Mouse (Mus musculus) midbrain, embryonic 10.5 days (tissue): ENCODE results near the gene Aldh3b1. TPM values are rescaled to one million over a fixed set of nuclear protein-coding genes. Genes with fewer than 3 reads are reported as not detected.
A peak's percentile ranks its signal among the peaks of the same experiment; 100 is the strongest.
"Not testable (repeated sequence)": the region's sequence is repeated elsewhere in the genome, so short reads cannot be mapped to it uniquely, and the experiment has no call there.

Experiments used
- DNase-seq: peaks from one replicate; pipeline ENCODE4 v3.0.0-alpha.2; 2017; ENCODE audit warnings: low spot score
- H3K27ac ChIP-seq: fragments of 300-500 bp; sonication (generic); replicated peaks from 2 replicates; pipeline ENCODE4 v1.5.1; 2016; ENCODE audit warnings: mild to moderate bottlenecking
- H3K27me3 ChIP-seq: fragments of 300-500 bp; sonication (generic); 2 replicates; pipeline ENCODE4 v1.6.1; 2016; ENCODE audit warnings: low read depth, mild to moderate bottlenecking; ENCODE audit not compliant: poor library complexity, severe bottlenecking
- H3K36me3 ChIP-seq: fragments of 300-500 bp; sonication (generic); 2 replicates; pipeline ENCODE4 v1.6.1; 2016; ENCODE audit warnings: mild to moderate bottlenecking, moderate library complexity
- H3K4me1 ChIP-seq: fragments of 300-500 bp; sonication (generic); 2 replicates; pipeline ENCODE4 v1.6.1; 2016
- H3K4me3 ChIP-seq: fragments of 300-500 bp; sonication (generic); 2 replicates; pipeline ENCODE4 v1.5.1; 2016; ENCODE audit warnings: mild to moderate bottlenecking, moderate library complexity
- H3K9me3 ChIP-seq: fragments of 300-500 bp; sonication (generic); replicated peaks from 2 replicates; pipeline ENCODE4 v1.6.1; 2016; ENCODE audit warnings: mild to moderate bottlenecking
- WGBS: fragments of 180-500 bp; shearing (Covaris S2); methylation state at CpG from one replicate; pipeline ENCODE4 v1.1.7; 2016; 5-methylcytosine and 5-hydroxymethylcytosine counted together
- polyA plus RNA-seq: library from polyadenylated mRNA; unstranded; fragments of >200 nt; fragmentation: Nextera tagmentation; extraction: Ambion mirVana; gene quantifications from 2 replicates; pipeline ENCODE4 v1.2.1, GENCODE M21; 2016

Gene Aldh3b1
- 0.73 TPM in 2 replicates for polyA plus RNA-seq

GRCm38 (mm10) chr19:3929211-3929941 is at the start of gene Aldh3b1:
Gene Aldh3b1, minus strand, starts transcription at chr19:3929808.
- Histone ChIP-seq H3K27me3 (no peaks in the 10 kb centered on the region), H3K27ac (peak within 1 kb of the TSS; percentile 18; the same call in 1 of the 2 replicates), H3K4me3 (no peak within 1 kb of the TSS), H3K4me1 (peaks cover 14% of the 10 kb centered on the region), H3K9me3 (no peaks in the 10 kb centered on the region), H3K36me3 (no peaks in the 10 kb centered on the region)
- DNase-seq: no peak
- WGBS: 72% methylated on average over 12 of the region's 12 CpGs

DNA sequence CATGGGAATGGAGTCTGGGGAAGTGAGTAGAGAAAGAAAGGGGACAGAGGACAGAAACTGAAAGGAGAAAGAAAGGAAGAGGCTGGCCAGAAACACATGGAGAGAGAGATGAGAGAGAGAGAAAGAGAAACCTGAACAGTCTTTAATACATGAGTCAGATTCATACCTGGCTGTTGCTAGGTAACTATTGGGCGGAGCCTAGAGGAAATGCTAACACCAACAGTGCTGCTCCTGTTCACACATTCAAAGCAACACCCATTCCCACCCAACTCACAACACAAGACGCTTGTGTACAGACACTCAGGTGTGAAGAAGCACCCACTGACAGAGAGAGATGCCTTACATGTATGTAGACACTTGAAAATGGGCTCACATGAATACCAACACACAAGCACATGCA is 46.3 kb upstream of the Aldh3b1 start:
- no peak overlapping the region for H3K27ac ChIP-seq
- no peak overlapping the region for H3K4me3 ChIP-seq
- H3K4me1 ChIP-seq: peaks cover 21% of the 10 kb centered on the region
- no peaks in the 10 kb centered on the region for H3K9me3 ChIP-seq
- H3K36me3 ChIP-seq: no peaks in the 10 kb centered on the region
- WGBS: 85% methylated on average over 2 of the region's 2 CpGs
- H3K27me3 ChIP-seq: no peaks in the 10 kb centered on the region; the same call in 1 of the 2 replicates
- no peak for DNase-seq

DNA sequence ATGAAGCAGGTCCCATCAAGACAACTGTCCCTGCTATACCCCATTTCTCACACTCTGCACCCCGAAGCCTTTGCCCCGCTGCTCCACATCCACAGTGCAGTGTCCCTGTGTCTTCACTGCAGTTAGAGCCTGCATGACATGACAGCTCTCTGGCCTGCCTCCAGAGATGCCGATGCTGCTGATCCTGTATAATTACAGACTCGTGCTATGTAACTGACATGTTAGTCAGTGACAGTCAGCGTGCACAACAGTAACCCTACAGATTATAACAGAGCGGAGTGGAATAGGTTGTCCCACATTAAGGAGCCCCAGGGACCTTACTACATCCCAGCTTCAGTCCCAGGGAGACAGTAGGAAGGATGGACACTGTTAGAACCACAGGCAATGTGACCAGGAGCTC is 45.0 kb upstream of the Aldh3b1 start:
- H3K27ac ChIP-seq, H3K27me3 ChIP-seq, H3K36me3 ChIP-seq, H3K9me3 ChIP-seq, DNase-seq, H3K4me3 ChIP-seq: not testable (repeated sequence)
- 88% methylated on average over 6 of the region's 6 CpGs for WGBS
- H3K4me1 ChIP-seq: peaks cover 13% of the 10 kb centered on the region

- Histone ChIP-seq H3K36me3 (no peaks in the 10 kb centered on the region), H3K9me3 (no peaks in the 10 kb centered on the region), H3K27me3 (no peaks in the 10 kb centered on the region; the same call in 1 of the 2 replicates), H3K4me1 (peaks cover 11% of the 10 kb centered on the region), H3K27ac (no peak within 1 kb of the TSS), H3K4me3 (no peak within 1 kb of the TSS)
- WGBS: 58% methylated on average over 9 of the region's 9 CpGs
- no peak for DNase-seq
These were observed 42.6 kb upstream of the Aldh3b1 start, which contains the start of gene Aldh3b2 for GRCm38 (mm10) chr19:3972229-3972628. Gene Aldh3b2, plus strand, starts transcription at chr19:3972328.

DNA sequence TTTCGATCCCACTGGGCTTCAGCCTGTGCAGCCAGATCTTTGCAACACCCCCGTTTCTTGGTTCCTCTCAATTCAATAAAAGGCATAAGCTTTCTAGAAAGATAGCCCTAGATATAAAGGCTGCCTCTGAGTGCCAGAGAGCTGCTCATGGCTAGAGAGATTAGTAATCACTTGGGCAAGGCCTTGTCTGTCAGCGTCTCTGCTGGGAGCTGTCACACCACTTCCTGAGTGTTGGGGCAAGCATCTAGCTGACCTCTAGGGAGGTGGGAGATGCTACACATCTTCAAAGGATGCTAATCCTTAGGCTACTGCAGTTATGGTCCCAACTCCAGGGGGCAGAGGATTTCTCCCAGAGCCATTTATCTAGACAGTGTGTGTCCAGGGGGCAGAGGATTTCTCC is 37.6 kb upstream of the Aldh3b1 start:
- Histone ChIP-seq H3K9me3 (no peaks in the 10 kb centered on the region), H3K4me3 (no peak overlapping the region), H3K27me3 (no peaks in the 10 kb centered on the region), H3K36me3 (no peaks in the 10 kb centered on the region), H3K27ac (no peak overlapping the region), H3K4me1 (0 out of 2 replicates have a peak, but pooled peaks cover 9% of the 10 kb centered on the region)
- WGBS: 76% methylated on average over 3 of the region's 3 CpGs
- no peak for DNase-seq

- H3K27ac ChIP-seq: no peak overlapping the region
- no peaks in the 10 kb centered on the region for H3K9me3 ChIP-seq
- H3K4me3 ChIP-seq: no peak overlapping the region
- no peak for DNase-seq
- H3K4me1 ChIP-seq: 0 out of 2 replicates have a peak, but pooled peaks cover 7% of the 10 kb centered on the region
- H3K27me3 ChIP-seq: no peaks in the 10 kb centered on the region
- no peaks in the 10 kb centered on the region for H3K36me3 ChIP-seq
- 67% methylated on average over 11 of the region's 11 CpGs for WGBS
These were observed 36.9 kb upstream of the Aldh3b1 start for GRCm38 (mm10) chr19:3966330-3967075.

- DNase-seq: no peak
- H3K27ac ChIP-seq: no peak overlapping the region
- 0 out of 2 replicates have a peak, but pooled peaks cover 7% of the 10 kb centered on the region for H3K4me1 ChIP-seq
- 77% methylated on average over 4 of the region's 4 CpGs for WGBS
- no peak overlapping the region for H3K4me3 ChIP-seq
- H3K27me3 ChIP-seq: no peaks in the 10 kb centered on the region
- no peaks in the 10 kb centered on the region for H3K36me3 ChIP-seq
- H3K9me3 ChIP-seq: no peaks in the 10 kb centered on the region
These were observed 34.4 kb upstream of the Aldh3b1 start for GRCm38 (mm10) chr19:3964030-3964429.

DNA sequence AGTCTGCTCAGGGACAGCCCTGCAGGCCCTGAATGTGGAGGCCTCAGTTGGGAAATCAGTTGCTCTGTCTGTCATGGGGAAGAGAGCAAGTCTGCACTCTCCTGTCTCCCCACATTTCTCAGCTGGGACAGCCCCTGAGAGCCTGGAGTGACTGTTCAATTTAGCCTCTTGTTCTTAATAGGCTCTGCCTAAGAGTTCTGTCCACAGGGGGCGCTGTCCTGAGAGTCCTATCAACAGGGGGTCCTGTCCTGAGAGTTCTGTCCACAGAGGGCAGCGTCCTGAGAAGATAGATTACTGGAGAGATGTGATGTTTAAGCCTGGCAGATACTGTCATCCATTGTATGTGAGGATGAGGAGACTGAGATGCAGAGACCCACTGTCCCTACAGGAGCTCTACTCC is 32.9 kb upstream of the Aldh3b1 start:
- H3K9me3 ChIP-seq: no peaks in the 10 kb centered on the region
- H3K36me3 ChIP-seq: no peaks in the 10 kb centered on the region
- H3K27ac ChIP-seq: no peak overlapping the region
- DNase-seq: no peak
- 20% methylated on average over 2 of the region's 2 CpGs for WGBS
- no peaks in the 10 kb centered on the region for H3K27me3 ChIP-seq
- no peak overlapping the region for H3K4me3 ChIP-seq
- H3K4me1 ChIP-seq: 0 out of 2 replicates have a peak, but pooled peaks cover 3% of the 10 kb centered on the region

GRCm38 (mm10) chr19:3961805-3962204 is 32.2 kb upstream of the Aldh3b1 start:
- DNase-seq, H3K36me3 ChIP-seq, H3K27ac ChIP-seq, H3K27me3 ChIP-seq, H3K4me1 ChIP-seq, H3K4me3 ChIP-seq, H3K9me3 ChIP-seq: not testable (repeated sequence)
- WGBS: 94% methylated on average over 6 of the region's 6 CpGs

DNA sequence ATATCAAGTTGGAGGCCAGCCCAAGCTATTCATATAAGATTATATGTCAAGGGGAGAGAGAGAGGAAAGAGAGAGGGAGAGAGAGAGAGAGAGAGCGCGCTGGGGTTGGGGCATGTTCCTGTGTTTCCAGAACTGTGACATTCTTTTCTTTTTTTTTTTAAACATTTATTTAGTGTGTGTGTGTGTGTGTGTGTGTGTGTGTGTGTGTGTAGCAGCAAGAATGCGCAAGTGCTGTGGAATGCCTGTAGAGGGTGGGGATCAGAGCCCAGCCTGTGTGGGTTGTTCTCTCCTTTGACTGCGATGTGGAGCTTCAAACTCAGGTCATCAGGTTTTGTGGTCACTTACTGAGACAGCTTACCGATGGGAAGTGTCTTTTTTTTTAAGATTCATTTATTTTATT is 30.6 kb upstream of the Aldh3b1 start:
- Histone ChIP-seq H3K27ac (no peak overlapping the region), H3K27me3 (no peaks in the 10 kb centered on the region), H3K9me3 (no peaks in the 10 kb centered on the region), H3K4me1 (no peaks in the 10 kb centered on the region), H3K36me3 (no peaks in the 10 kb centered on the region), H3K4me3 (no peak overlapping the region)
- WGBS: 90% methylated on average over 5 of the region's 5 CpGs
- DNase-seq: no peak

DNA sequence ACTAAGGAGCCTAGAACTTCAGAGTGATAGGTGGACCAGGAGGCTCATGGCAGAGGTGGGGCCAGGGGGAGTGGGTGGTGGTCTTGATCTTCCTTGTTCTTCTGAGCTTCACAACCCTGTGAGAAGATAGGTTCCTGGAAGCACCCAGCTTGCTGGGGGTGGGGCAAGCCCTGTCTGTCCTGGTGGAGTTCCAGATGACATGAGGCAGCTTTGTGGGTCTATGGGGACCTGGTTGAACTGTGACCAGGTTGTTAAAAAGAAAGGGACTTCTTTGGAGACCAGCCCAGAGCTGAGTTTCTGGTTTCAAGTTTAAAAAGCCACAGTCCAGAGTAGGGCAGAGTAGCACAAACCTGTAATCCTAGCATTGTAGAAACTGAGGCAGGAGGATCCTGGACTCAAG is 29.4 kb upstream of the Aldh3b1 start:
- no peak overlapping the region for H3K27ac ChIP-seq
- no peaks in the 10 kb centered on the region for H3K4me1 ChIP-seq
- DNase-seq: no peak
- H3K27me3 ChIP-seq: no peaks in the 10 kb centered on the region
- H3K9me3 ChIP-seq: no peaks in the 10 kb centered on the region
- H3K36me3 ChIP-seq: no peaks in the 10 kb centered on the region
- H3K4me3 ChIP-seq: no peak overlapping the region

- Histone ChIP-seq H3K9me3 (no peaks in the 10 kb centered on the region), H3K4me3 (no peak within 1 kb of the TSS), H3K4me1 (no peaks in the 10 kb centered on the region), H3K27ac (no peak within 1 kb of the TSS), H3K27me3 (no peaks in the 10 kb centered on the region), H3K36me3 (no peaks in the 10 kb centered on the region)
- no peak for DNase-seq
- WGBS: 87% methylated on average over 4 of the region's 4 CpGs
These were observed 28.9 kb upstream of the Aldh3b1 start, which contains the start of gene Aldh3b3 for GRCm38 (mm10) chr19:3958470-3958869. Gene Aldh3b3, plus strand, starts transcription at chr19:3958645.
